Mouse (Mus musculus) embryonic facial prominence, embryonic 11.5 days (tissue): ENCODE measurements around the gene P4ha3. TPM values are rescaled to one million over a fixed set of nuclear protein-coding genes. Genes with fewer than 3 reads are reported as not detected.
"Not testable (repeated sequence)": the region's sequence is repeated elsewhere in the genome, so short reads cannot be mapped to it uniquely, and the experiment has no call there.

Source experiments
- ATAC-seq: fragments of 200-750 bp; cut with Nextera tagmentation; replicated peaks from 2 replicates; pipeline ENCODE4 v1.8.0; 2017; ENCODE audit warnings: low read depth; ENCODE audit not compliant: insufficient number of reproducible peaks, low FRiP score, low TSS enrichment
- DNase-seq: peaks from one replicate; pipeline ENCODE4 v3.0.0-alpha.2; 2015; ENCODE audit warnings: low spot score
- H3K27ac ChIP-seq: fragments of 300-500 bp; sonication (generic); replicated peaks from 2 replicates; pipeline ENCODE4 v1.5.1; 2014; ENCODE audit warnings: mild to moderate bottlenecking, low read depth, low read length, control low read depth
- H3K27me3 ChIP-seq: fragments of 300-500 bp; sonication (generic); 2 replicates; pipeline ENCODE4 v1.6.1; 2014; ENCODE audit warnings: mild to moderate bottlenecking, low read length, moderate library complexity, mixed read lengths; ENCODE audit not compliant: control insufficient read depth, insufficient read depth
- H3K36me3 ChIP-seq: fragments of 300-500 bp; sonication (generic); replicated peaks from 2 replicates; pipeline ENCODE4 v1.6.1; 2014; ENCODE audit warnings: low read depth, mild to moderate bottlenecking, low read length, moderate library complexity, mixed read lengths; ENCODE audit not compliant: control insufficient read depth, insufficient read depth
- H3K4me1 ChIP-seq: fragments of 300-500 bp; sonication (generic); 2 replicates; pipeline ENCODE4 v1.6.1; 2014; ENCODE audit warnings: low read length, mixed read lengths; ENCODE audit not compliant: control insufficient read depth, insufficient read depth
- H3K4me2 ChIP-seq: fragments of 300-500 bp; sonication (generic); 2 replicates; pipeline ENCODE4 v1.6.1; 2014; ENCODE audit warnings: low read depth, mild to moderate bottlenecking, control low read depth, low read length, moderate library complexity
- H3K4me3 ChIP-seq: fragments of 300-500 bp; sonication (generic); 2 replicates; pipeline ENCODE4 v1.5.1; 2014; ENCODE audit warnings: low read depth, low read length, control low read depth
- H3K9ac ChIP-seq: fragments of 300-500 bp; sonication (generic); replicated peaks from 2 replicates; pipeline ENCODE4 v1.6.1; 2014; ENCODE audit warnings: mild to moderate bottlenecking, control low read depth, low read length
- H3K9me3 ChIP-seq: fragments of 300-500 bp; sonication (generic); replicated peaks from 2 replicates; pipeline ENCODE4 v1.6.1; 2016; ENCODE audit warnings: mild to moderate bottlenecking, low read length, inconsistent platforms, mixed read lengths; ENCODE audit not compliant: control insufficient read depth
- WGBS: fragments of 180-500 bp; shearing (Covaris S2); extraction: QIAGEN DNeasy Blood & Tissue Kit; methylation state at CpG from one replicate; pipeline ENCODE4 v1.1.7; 2014; 5-methylcytosine and 5-hydroxymethylcytosine counted together
- polyA plus RNA-seq: library from polyadenylated mRNA; unstranded; fragments of >200 nt; fragmentation: Nextera tagmentation; extraction: Ambion mirVana; gene quantifications from 2 replicates; pipeline ENCODE4 v1.2.1, GENCODE M21; 2014

P4ha3 gene
- polyA plus RNA-seq, 1 experiment from 2014 or later = 10.2 TPM

- not testable (repeated sequence) for H3K9ac ChIP-seq, H3K9me3 ChIP-seq, H3K27ac ChIP-seq, H3K4me3 ChIP-seq, H3K27me3 ChIP-seq, H3K36me3 ChIP-seq, ATAC-seq, DNase-seq, H3K4me1 ChIP-seq, H3K4me2 ChIP-seq
- 48% methylated on average over 16 of the region's 17 CpGs for WGBS
These were observed 20.4 kb upstream of the P4ha3 start for GRCm38 (mm10) chr7:100264934-100265333.

GRCm38 (mm10) chr7:100272369-100272768 lies 13.0 kb upstream of the P4ha3 start:
- Histone ChIP-seq H3K27ac (no peak overlapping the region), H3K4me3 (no peak overlapping the region), H3K27me3 (no peaks in the 10 kb centered on the region), H3K36me3 (no peaks in the 10 kb centered on the region), H3K4me1 (no peaks in the 10 kb centered on the region), H3K9ac (no peak overlapping the region), H3K4me2 (no peak overlapping the region), H3K9me3 (no peaks in the 10 kb centered on the region)
- 92% methylated on average over 8 of the region's 8 CpGs for WGBS
- no peak for DNase-seq
- ATAC-seq = no peak

GRCm38 (mm10) chr7:100274507-100274906 lies 10.8 kb upstream of the P4ha3 start:
- Histone ChIP-seq H3K4me1 (no peaks in the 10 kb centered on the region), H3K4me3 (no peak overlapping the region), H3K27me3 (no peaks in the 10 kb centered on the region), H3K9ac (no peak overlapping the region), H3K27ac (no peak overlapping the region), H3K4me2 (no peak overlapping the region), H3K36me3 (no peaks in the 10 kb centered on the region), H3K9me3 (no peaks in the 10 kb centered on the region)
- 79% methylated on average over 6 of the region's 6 CpGs for WGBS
- ATAC-seq = no peak
- no peak for DNase-seq

GRCm38 (mm10) chr7:100276397-100276796 lies 8.9 kb upstream of the P4ha3 start:
- Histone ChIP-seq H3K9me3 (no peaks in the 10 kb centered on the region), H3K36me3 (no peaks in the 10 kb centered on the region), H3K9ac (no peak overlapping the region), H3K27ac (no peak overlapping the region), H3K4me1 (no peaks in the 10 kb centered on the region), H3K4me2 (no peak overlapping the region), H3K4me3 (no peak overlapping the region), H3K27me3 (no peaks in the 10 kb centered on the region)
- WGBS = 38% methylated on average over 2 of the region's 2 CpGs
- DNase-seq (peak; percentile 51), ATAC-seq (no peak)

- Histone ChIP-seq H3K4me2 (no peak overlapping the region), H3K36me3 (no peaks in the 10 kb centered on the region), H3K4me1 (no peaks in the 10 kb centered on the region), H3K4me3 (no peak overlapping the region), H3K27me3 (no peaks in the 10 kb centered on the region; the same call in 1 of the 2 replicates), H3K9me3 (no peaks in the 10 kb centered on the region), H3K27ac (no peak overlapping the region), H3K9ac (no peak overlapping the region)
- DNase-seq (peak; percentile 87), ATAC-seq (no peak)
- 0% methylated on average over 1 of the region's 1 CpGs for WGBS
These were observed 5.5 kb upstream of the P4ha3 start for GRCm38 (mm10) chr7:100279803-100280202.

DNA sequence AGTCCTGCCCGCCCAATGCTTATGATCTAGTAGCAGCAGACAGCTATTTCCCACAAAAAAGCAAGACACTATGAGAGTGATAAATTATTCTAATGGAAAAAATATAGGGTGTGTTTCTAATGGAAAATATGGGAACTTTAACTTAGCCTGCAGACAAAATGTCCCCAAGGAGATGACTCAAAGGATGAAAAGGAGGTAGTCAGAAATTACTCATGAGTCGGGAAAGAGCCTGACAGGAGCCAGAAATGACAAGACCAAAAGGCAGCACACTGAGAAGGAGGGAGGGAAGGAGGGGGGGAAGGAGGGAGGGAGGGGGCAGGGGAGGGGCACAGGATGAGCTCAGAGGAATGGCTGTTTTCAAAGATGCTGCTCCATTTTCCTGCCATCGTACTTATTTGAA lies 3.7 kb upstream of the P4ha3 start:
- H3K9me3 ChIP-seq = no peaks in the 10 kb centered on the region
- no peak overlapping the region for H3K4me3 ChIP-seq
- no peak overlapping the region for H3K27ac ChIP-seq
- no peak for ATAC-seq
- H3K9ac ChIP-seq = no peak overlapping the region
- no peaks in the 10 kb centered on the region for H3K4me1 ChIP-seq
- no peak overlapping the region for H3K4me2 ChIP-seq
- DNase-seq = no peak
- WGBS = 54% methylated on average over 3 of the region's 3 CpGs
- peaks cover 3% of the 10 kb centered on the region; the same call in 1 of the 2 replicates for H3K27me3 ChIP-seq
- H3K36me3 ChIP-seq = no peaks in the 10 kb centered on the region

DNA sequence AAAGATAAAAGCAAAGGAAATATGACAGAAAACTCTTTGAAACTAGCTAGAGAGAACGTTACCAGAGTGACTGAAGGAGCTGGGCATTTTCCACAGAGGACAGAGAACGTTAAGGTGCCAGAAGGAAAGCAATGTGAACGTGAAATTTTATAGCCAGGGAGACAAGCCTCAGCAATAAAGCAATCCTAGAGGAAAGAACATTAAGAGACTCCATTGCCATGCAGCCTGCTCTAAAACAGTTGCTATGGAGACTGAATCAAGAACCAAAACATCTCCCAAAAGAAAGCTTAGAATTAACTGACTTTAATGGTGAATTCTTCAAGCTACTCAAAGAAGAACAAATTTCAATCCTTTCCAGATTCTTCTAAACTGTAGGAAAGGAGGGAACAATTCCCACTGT lies 2.0 kb upstream of the P4ha3 start:
- DNase-seq = no peak
- Histone ChIP-seq H3K36me3 (no peaks in the 10 kb centered on the region), H3K27ac (no peak overlapping the region), H3K4me2 (no peak overlapping the region), H3K27me3 (peaks cover 3% of the 10 kb centered on the region; the same call in 1 of the 2 replicates), H3K9me3 (no peaks in the 10 kb centered on the region), H3K9ac (no peak overlapping the region), H3K4me3 (no peak overlapping the region), H3K4me1 (no peaks in the 10 kb centered on the region; the same call in 1 of the 2 replicates)
- 63% methylated on average over 3 of the region's 3 CpGs for WGBS
- no peak for ATAC-seq

GRCm38 (mm10) chr7:100287748-100288578 lies 2.6 kb downstream of the P4ha3 start:
- H3K27me3 ChIP-seq = peaks cover 3% of the 10 kb centered on the region; the same call in 1 of the 2 replicates
- peak overlapping the region; percentile 96 for H3K27ac ChIP-seq

More at GRCm38 (mm10) chr7:100287748-100288578, 2.6 kb downstream of the P4ha3 start:
- peak; percentile 85 for ATAC-seq
- DNase-seq = peak; percentile 93
- peaks cover 2% of the 10 kb centered on the region; the same call in 1 of the 2 replicates for H3K4me1 ChIP-seq
- WGBS = 17% methylated on average over 7 of the region's 7 CpGs
- H3K9me3 ChIP-seq = no peaks in the 10 kb centered on the region
- H3K36me3 ChIP-seq = no peaks in the 10 kb centered on the region
- H3K4me2 ChIP-seq = peak overlapping the region; percentile 38
- H3K4me3 ChIP-seq = no peak overlapping the region
- H3K9ac ChIP-seq = peak overlapping the region; percentile 43; the same call in 1 of the 2 replicates
